Mouse (Mus musculus) forebrain, embryonic 11.5 days (tissue): Measurements from ENCODE around the gene Plekha5. TPM values are rescaled to one million over a fixed set of nuclear protein-coding genes. Genes with fewer than 3 reads are reported as not detected.
"Not testable (repeated sequence)": the region's sequence is repeated elsewhere in the genome, so short reads cannot be mapped to it uniquely, and the experiment has no call there.

Source experiments
- ATAC-seq: fragments of 200-750 bp; cut with Nextera tagmentation; replicated peaks from 2 replicates; pipeline ENCODE4 v1.8.0; 2017; ENCODE audit warnings: moderate TSS enrichment; ENCODE audit not compliant: low FRiP score
- DNase-seq: peaks from one replicate; pipeline ENCODE4 v3.0.0-alpha.2; 2017; ENCODE audit warnings: low spot score
- H3K27ac ChIP-seq: fragments of 300-500 bp; sonication (generic); 2 replicates; pipeline ENCODE4 v1.5.1; 2014; ENCODE audit warnings: low read depth, low read length
- H3K27me3 ChIP-seq: fragments of 300-500 bp; sonication (generic); 2 replicates; pipeline ENCODE4 v1.6.1; 2014; ENCODE audit warnings: mild to moderate bottlenecking, low read length, mixed read lengths; ENCODE audit not compliant: control insufficient read depth, insufficient read depth
- H3K36me3 ChIP-seq: fragments of 300-500 bp; sonication (generic); 2 replicates; pipeline ENCODE4 v1.6.1; 2014; ENCODE audit warnings: mild to moderate bottlenecking, low read length, moderate library complexity, mixed read lengths; ENCODE audit not compliant: control insufficient read depth, insufficient read depth
- H3K4me1 ChIP-seq: fragments of 300-500 bp; sonication (generic); replicated peaks from 2 replicates; pipeline ENCODE4 v1.6.1; 2014; ENCODE audit warnings: low read length, mixed read lengths; ENCODE audit not compliant: control insufficient read depth, insufficient read depth
- H3K4me2 ChIP-seq: fragments of 300-500 bp; sonication (generic); 2 replicates; pipeline ENCODE4 v1.6.1; 2014; ENCODE audit warnings: low read depth, mild to moderate bottlenecking, low read length, moderate library complexity, mixed read lengths; ENCODE audit not compliant: severe bottlenecking
- H3K4me3 ChIP-seq: fragments of 300-500 bp; sonication (generic); 2 replicates; pipeline ENCODE4 v1.5.1; 2014; ENCODE audit warnings: low read depth, low read length
- H3K9ac ChIP-seq: fragments of 300-500 bp; sonication (generic); 2 replicates; pipeline ENCODE4 v1.6.1; 2014; ENCODE audit warnings: low read length
- H3K9me3 ChIP-seq: fragments of 300-500 bp; sonication (generic); 2 replicates; pipeline ENCODE4 v1.6.1; 2016; ENCODE audit warnings: low read length, mixed read lengths; ENCODE audit not compliant: control insufficient read depth
- WGBS: fragments of 180-500 bp; shearing (Covaris S2); extraction: QIAGEN DNeasy Blood & Tissue Kit; methylation state at CpG from one replicate; pipeline ENCODE4 v1.1.7; 2014; 5-methylcytosine and 5-hydroxymethylcytosine counted together
- polyA plus RNA-seq: library from polyadenylated mRNA; unstranded; fragments of >200 nt; fragmentation: Nextera tagmentation; extraction: Ambion mirVana; gene quantifications from 2 replicates; pipeline ENCODE4 v1.2.1, GENCODE M21; 2014

Plekha5 gene
- polyA plus RNA-seq, 1 experiment from 2014 or later: 63.1 TPM

DNA sequence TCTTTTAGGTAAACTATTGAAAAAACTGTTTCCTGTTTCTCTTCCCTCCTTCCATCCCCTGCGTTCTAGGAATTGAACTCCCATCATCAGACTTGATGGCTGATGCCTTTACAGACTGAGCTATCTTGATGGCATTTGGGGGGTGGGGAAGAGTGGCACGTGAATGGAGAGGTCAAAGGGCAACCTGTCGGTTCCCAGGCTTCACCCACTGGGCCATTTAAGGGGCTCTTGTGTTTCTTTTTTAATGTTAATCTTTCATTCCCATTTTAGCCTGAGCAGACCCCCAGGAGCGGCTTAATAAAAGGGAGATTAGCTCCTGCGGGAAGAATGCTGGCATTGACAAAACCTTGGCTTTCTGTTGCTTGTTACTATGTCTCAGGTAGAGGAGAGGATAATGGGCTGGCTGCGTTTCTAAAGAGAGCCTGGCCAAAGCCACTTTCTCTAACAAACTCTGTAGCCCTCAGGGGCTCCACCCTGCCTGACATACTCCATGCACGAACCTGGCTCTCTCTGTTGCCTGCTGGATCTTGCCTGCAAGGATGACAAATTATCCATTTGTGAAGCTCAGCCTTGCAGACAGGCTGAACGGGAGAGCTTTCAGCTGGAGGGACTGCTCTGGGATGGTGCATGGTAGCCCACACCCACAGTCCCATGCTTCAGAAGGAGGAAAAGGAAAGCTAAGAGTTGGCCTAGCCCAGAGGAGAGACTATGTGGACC, 179.5 kb downstream of the Plekha5 start:
- 0 out of 2 replicates have a peak, but pooled peaks cover 6% of the 10 kb centered on the region for H3K4me1 ChIP-seq
- H3K36me3 ChIP-seq: no peaks in the 10 kb centered on the region
- WGBS: 1% methylated on average over 8 of the region's 8 CpGs
- H3K27ac ChIP-seq: no peak overlapping the region
- H3K9ac ChIP-seq: no peak overlapping the region
- no peaks in the 10 kb centered on the region for H3K9me3 ChIP-seq
- H3K4me2 ChIP-seq: no peak overlapping the region
- ATAC-seq (peak; percentile 79), DNase-seq (peak; percentile 61)
- no peak overlapping the region for H3K4me3 ChIP-seq
- H3K27me3 ChIP-seq: no peaks in the 10 kb centered on the region

DNA sequence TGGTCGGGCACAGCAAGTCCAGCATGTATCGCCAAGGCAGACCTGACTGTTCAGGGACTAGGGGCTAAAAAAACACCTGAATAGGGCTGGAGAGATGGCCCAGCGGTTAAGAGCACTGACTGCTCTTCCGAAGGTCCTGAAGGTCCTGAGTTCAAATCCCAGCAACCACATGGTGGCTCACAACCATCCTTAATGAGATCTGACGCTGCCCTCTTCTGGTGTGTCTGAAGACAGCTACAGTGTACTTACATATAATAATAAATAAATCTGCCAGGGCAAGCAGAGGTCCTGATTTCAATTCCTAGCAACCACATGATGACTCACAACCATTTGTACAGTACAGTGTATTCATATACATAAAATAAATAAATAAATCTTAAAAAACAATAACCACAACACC, 181.3 kb downstream of the Plekha5 start:
- not testable (repeated sequence) for H3K9me3 ChIP-seq, DNase-seq, H3K27me3 ChIP-seq, ATAC-seq, H3K4me2 ChIP-seq, H3K4me3 ChIP-seq, H3K36me3 ChIP-seq, H3K9ac ChIP-seq, H3K4me1 ChIP-seq, H3K27ac ChIP-seq
- 88% methylated on average over 5 of the region's 5 CpGs for WGBS

DNA sequence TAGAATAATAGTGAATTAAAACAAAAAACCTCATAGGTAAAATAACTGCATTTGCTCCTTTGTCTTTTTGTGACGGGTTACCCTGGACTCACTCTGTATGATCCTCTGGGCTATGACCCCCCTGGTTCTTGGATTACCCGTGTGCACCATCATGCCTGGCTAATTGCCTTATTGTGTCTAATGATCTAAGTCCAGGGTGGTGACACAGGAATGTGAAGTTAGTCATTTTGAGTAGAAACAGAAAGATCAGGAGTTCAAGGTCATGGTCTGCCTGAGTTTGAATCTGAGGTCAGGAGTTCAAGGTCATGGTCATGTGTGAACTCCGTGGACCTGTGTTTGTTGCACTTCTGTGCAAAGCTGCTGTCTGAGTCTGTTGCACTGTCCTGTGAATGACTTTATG, 181.9 kb downstream of the Plekha5 start:
- Histone ChIP-seq H3K27me3 (no peaks in the 10 kb centered on the region), H3K4me1 (0 out of 2 replicates have a peak, but pooled peaks cover 6% of the 10 kb centered on the region), H3K36me3 (no peaks in the 10 kb centered on the region), H3K4me2 (no peak overlapping the region), H3K9me3 (no peaks in the 10 kb centered on the region), H3K27ac (no peak overlapping the region), H3K4me3 (no peak overlapping the region), H3K9ac (no peak overlapping the region)
- ATAC-seq (no peak), DNase-seq (no peak)
- 60% methylated on average over 3 of the region's 3 CpGs for WGBS

DNA sequence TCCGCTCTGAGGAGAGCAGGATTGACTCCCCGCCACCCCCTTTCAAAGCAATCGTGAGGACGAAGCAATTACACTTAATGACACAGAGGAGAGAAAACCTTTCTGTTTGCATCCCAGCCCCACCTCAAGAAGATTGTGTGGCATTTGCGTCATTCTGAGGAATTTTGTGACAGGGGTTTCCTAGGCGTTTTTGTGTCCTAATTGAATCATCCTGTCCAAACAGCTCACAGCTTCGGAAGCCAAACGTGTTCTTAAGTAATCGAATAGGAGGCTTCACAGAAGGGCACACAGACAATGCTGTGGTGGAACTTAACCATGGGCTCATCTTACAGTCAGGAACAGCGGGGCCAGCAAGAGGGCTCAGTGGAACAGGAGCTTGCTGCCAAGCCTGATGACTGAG, 182.7 kb downstream of the Plekha5 start:
- H3K9me3 ChIP-seq: no peaks in the 10 kb centered on the region
- no peak overlapping the region for H3K9ac ChIP-seq
- no peaks in the 10 kb centered on the region for H3K36me3 ChIP-seq
- H3K4me1 ChIP-seq: 0 out of 2 replicates have a peak, but pooled peaks cover 6% of the 10 kb centered on the region
- DNase-seq (no peak), ATAC-seq (no peak)
- no peak overlapping the region for H3K27ac ChIP-seq
- H3K4me2 ChIP-seq: no peak overlapping the region
- H3K4me3 ChIP-seq: no peak overlapping the region
- WGBS: 55% methylated on average over 10 of the region's 10 CpGs
- H3K27me3 ChIP-seq: no peaks in the 10 kb centered on the region

DNA sequence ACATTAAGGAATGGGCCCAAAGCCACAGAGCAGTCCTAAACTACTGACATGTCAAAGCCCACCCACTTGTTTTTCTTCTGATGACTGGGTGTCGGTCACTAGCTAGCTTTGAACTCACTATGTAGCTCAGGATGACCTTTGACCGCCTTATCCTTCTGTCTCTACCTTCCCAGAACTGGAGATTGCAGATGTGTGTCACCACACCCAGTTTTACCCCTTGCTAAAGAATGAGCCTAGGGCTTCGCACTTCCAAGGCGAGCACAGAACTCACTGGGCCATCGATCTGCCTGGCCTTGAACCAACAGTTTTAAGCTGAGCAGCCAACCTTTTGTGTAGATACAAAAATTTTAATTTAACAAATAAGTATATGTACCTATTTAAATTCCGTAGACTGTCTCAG, 184.8 kb downstream of the Plekha5 start:
- no peaks in the 10 kb centered on the region for H3K9me3 ChIP-seq
- no peak overlapping the region for H3K27ac ChIP-seq
- no peak for DNase-seq
- WGBS: 91% methylated on average over 6 of the region's 6 CpGs
- H3K9ac ChIP-seq: no peak overlapping the region
- H3K36me3 ChIP-seq: no peaks in the 10 kb centered on the region
- 0 out of 2 replicates have a peak, but pooled peaks cover 1% of the 10 kb centered on the region for H3K4me1 ChIP-seq
- no peak for ATAC-seq
- H3K27me3 ChIP-seq: no peaks in the 10 kb centered on the region
- H3K4me2 ChIP-seq: no peak overlapping the region
- no peak overlapping the region for H3K4me3 ChIP-seq

DNA sequence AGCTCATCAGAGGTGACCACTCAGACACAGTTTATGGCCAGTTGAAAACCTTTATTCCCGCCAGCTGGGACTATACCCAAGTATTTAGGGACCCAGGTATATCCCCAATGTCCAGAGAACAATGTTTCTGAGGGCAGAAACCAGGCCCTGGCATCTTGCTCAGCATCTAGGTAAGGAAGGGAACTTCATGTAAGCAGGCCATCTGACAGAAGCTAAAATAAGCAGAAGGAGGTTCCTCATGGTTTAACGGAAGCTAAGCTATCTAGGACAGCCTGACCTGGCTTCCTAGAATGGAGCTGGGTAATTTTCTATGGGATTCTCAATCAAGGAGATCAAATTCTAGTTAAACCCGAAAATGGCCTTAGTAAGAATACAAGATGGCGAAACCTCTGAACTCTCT, 185.7 kb downstream of the Plekha5 start:
- Histone ChIP-seq H3K9ac (no peak overlapping the region), H3K4me2 (no peak overlapping the region), H3K27me3 (no peaks in the 10 kb centered on the region), H3K9me3 (no peaks in the 10 kb centered on the region), H3K4me1 (no peaks in the 10 kb centered on the region), H3K4me3 (no peak overlapping the region), H3K27ac (no peak overlapping the region), H3K36me3 (no peaks in the 10 kb centered on the region)
- WGBS: 89% methylated on average over 4 of the region's 4 CpGs
- no peak for ATAC-seq
- DNase-seq: no peak

DNA sequence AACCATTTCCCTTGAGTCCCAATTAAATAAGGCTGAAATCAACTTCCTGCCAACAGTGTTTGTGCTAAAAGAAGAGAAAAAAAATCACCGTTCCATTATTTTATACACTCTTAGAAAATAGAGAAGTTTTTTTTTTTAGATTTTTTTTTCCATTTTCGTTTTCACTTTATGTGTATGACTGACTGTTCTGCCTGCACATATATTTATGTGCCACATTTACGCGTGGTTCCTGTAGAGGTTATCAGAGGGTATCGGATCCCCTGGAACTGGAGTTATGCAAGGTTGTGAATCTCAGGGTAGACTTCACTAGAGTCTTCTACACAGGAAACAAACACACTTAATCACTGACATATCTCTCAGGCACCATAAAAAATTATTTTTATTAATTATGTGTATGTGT, 186.3 kb downstream of the Plekha5 start:
- no peak for ATAC-seq
- 95% methylated on average over 5 of the region's 5 CpGs for WGBS
- no peaks in the 10 kb centered on the region for H3K9me3 ChIP-seq

DNA sequence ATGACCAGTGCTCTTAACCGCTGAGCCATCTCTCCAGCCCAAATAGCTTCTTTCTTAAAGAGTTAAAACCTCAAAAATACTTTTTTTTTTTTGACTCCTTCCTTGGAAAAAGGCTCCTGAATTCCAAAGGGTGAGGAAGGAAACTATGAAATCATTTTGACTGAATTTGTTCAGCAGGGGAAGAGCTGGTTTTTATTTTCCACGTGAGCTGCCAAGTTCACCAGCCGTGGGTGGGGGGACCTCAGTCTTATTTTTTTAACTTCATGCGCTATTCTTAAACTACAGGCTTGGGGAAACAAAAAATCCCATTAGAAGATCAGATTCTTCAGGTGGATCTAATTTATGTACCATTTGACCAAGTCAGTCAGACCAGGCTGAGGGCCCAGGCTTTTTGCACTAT, 187.4 kb downstream of the Plekha5 start:
- Histone ChIP-seq H3K27ac (no peak overlapping the region), H3K36me3 (no peaks in the 10 kb centered on the region), H3K4me2 (no peak overlapping the region), H3K9me3 (no peaks in the 10 kb centered on the region), H3K27me3 (no peaks in the 10 kb centered on the region), H3K4me1 (no peaks in the 10 kb centered on the region), H3K4me3 (no peak overlapping the region), H3K9ac (no peak overlapping the region)
- 88% methylated on average over 4 of the region's 4 CpGs for WGBS
- ATAC-seq (no peak), DNase-seq (no peak)

More for the DNA sequence above, 186.3 kb downstream of the Plekha5 start:
- no peak for DNase-seq
- Histone ChIP-seq H3K9ac (no peak overlapping the region), H3K4me2 (no peak overlapping the region), H3K4me3 (no peak overlapping the region), H3K36me3 (no peaks in the 10 kb centered on the region), H3K4me1 (no peaks in the 10 kb centered on the region), H3K27me3 (no peaks in the 10 kb centered on the region), H3K27ac (no peak overlapping the region)

DNA sequence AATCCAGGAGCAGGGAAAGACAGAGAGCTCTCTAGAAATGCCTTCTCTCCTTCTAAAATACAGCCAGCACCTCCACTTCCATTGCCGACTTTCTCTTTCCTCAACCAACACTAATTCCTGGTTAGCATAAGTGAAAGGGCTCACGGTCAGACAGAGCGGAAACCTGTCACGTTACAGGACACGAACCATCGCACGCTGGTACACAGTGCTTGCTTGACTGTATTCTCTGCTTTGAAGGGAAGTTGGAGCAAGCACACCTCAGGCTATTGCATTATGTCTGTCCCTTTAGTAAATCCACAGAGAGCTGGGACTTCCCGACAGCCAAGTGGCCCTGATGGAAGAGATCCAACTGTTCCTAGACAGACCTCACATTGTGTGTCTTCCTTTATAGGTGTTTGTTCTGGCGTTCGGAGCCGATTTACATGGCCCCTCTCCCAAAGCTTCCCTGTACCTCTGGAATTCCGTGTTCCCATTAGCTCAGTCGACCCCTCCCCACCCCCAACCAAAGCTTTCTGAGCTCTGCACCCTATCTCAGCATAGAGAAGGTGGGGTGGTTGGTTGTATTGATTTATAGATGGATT, 188.1 kb downstream of the Plekha5 start:
- no peak overlapping the region for H3K4me2 ChIP-seq
- no peaks in the 10 kb centered on the region for H3K4me1 ChIP-seq
- WGBS: 86% methylated on average over 13 of the region's 13 CpGs
- no peak for ATAC-seq
- no peak for DNase-seq
- no peaks in the 10 kb centered on the region for H3K9me3 ChIP-seq
- no peaks in the 10 kb centered on the region for H3K27me3 ChIP-seq
- no peak overlapping the region for H3K27ac ChIP-seq
- no peaks in the 10 kb centered on the region for H3K36me3 ChIP-seq
- H3K4me3 ChIP-seq: no peak overlapping the region
- H3K9ac ChIP-seq: no peak overlapping the region
